ENCODE assay signal across 31 mouse cellular contexts in the genomic region with DNA sequence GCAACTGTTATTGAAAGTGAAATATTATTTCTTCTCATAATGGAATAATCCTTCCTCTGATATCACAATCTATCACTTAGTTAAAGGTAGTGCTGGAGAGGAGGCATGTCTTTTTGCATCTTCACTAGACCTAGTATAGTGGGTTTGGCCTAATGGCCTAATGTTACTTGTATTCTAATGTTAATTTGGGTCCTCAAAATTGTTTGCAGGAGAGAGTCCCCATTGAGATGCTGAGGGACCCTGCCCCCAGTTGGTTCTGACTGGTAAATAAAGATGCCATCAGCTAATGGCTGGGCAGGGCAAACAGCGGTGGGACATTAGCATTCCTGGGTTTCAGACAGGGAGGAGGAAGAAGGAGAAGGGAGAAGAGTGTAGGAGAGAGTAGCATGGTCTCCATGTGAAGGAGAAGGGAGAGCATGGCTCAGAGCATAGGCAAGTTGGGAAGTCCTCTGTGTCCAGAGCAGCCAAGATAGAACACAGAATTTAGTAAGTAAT.
"Had no signal": no experiment of that assay in that cellular context is flagged by ENCODE, and none has a peak within 500 bp of the region (broad histone marks: within the 10 kb centered on the region; RNA-seq: fewer than 3 reads in every experiment).

No protein-coding gene starts in this region.

- H3K27ac ChIP-seq: limb, embryonic 10.5 days; limb, embryonic 12.5 days; limb, embryonic 13.5 days; limb, embryonic 15.5 days; liver, embryonic 12.5 days; liver, embryonic 13.5 days; liver, embryonic 14.5 days; liver, embryonic 15.5 days; lung, embryonic 15.5 days; macrophage; midbrain, embryonic 10.5 days; midbrain, embryonic 12.5 days; midbrain, embryonic 13.5 days; midbrain, embryonic 15.5 days had no signal

- H3K27me3 ChIP-seq: limb, embryonic 12.5 days; limb, embryonic 13.5 days; limb, embryonic 15.5 days; liver, embryonic 12.5 days; liver, embryonic 13.5 days; liver, embryonic 15.5 days; lung, embryonic 15.5 days; megakaryocyte, embryonic 14.5 days; midbrain, embryonic 12.5 days; midbrain, embryonic 13.5 days; midbrain, embryonic 15.5 days had no signal

- H3K4me1 ChIP-seq: limb, embryonic 10.5 days; limb, embryonic 12.5 days; limb, embryonic 13.5 days; limb, embryonic 15.5 days; liver, embryonic 12.5 days; liver, embryonic 13.5 days; liver, embryonic 15.5 days; lung, embryonic 15.5 days; megakaryocyte, embryonic 14.5 days; midbrain, embryonic 10.5 days; midbrain, embryonic 12.5 days; midbrain, embryonic 13.5 days; midbrain, embryonic 15.5 days had no signal

- H3K9me3 ChIP-seq: limb, embryonic 10.5 days; limb, embryonic 12.5 days; limb, embryonic 13.5 days; limb, embryonic 15.5 days; liver, embryonic 12.5 days; liver, embryonic 13.5 days; liver, embryonic 15.5 days; lung, embryonic 15.5 days; megakaryocyte, embryonic 14.5 days; midbrain, embryonic 10.5 days; midbrain, embryonic 12.5 days; midbrain, embryonic 13.5 days; midbrain, embryonic 15.5 days had no signal

- H3K4me3 ChIP-seq: limb, embryonic 10.5 days; limb, embryonic 12.5 days; limb, embryonic 13.5 days; limb, embryonic 15.5 days; liver, embryonic 12.5 days; liver, embryonic 13.5 days; liver, embryonic 15.5 days; lung, embryonic 15.5 days; megakaryocyte, embryonic 14.5 days; midbrain, embryonic 10.5 days; midbrain, embryonic 12.5 days; midbrain, embryonic 13.5 days; midbrain, embryonic 15.5 days; myocyte had no signal

- ATAC-seq: liver, embryonic 12.5 days; liver, postnatal 0 days; lung, postnatal 0 days; midbrain, embryonic 13.5 days; midbrain, embryonic 15.5 days; midbrain, embryonic 16.5 days had no signal

- H3K9ac ChIP-seq: limb, embryonic 12.5 days; limb, embryonic 13.5 days; limb, embryonic 15.5 days; liver, embryonic 12.5 days; liver, embryonic 13.5 days; liver, embryonic 14.5 days; liver, embryonic 15.5 days; liver, postnatal 0 days; lung, embryonic 14.5 days; lung, embryonic 15.5 days; midbrain, embryonic 12.5 days; midbrain, embryonic 13.5 days; midbrain, embryonic 15.5 days had no signal

- H3K36me3 ChIP-seq: limb, embryonic 10.5 days; limb, embryonic 12.5 days; limb, embryonic 13.5 days; limb, embryonic 15.5 days; liver, embryonic 12.5 days; liver, embryonic 13.5 days; liver, embryonic 15.5 days; lung, embryonic 15.5 days; midbrain, embryonic 10.5 days; midbrain, embryonic 12.5 days; midbrain, embryonic 13.5 days; midbrain, embryonic 15.5 days had no signal

- H3K4me2 ChIP-seq: limb, embryonic 12.5 days; limb, embryonic 13.5 days; limb, embryonic 15.5 days; liver, embryonic 11.5 days; liver, embryonic 12.5 days; liver, embryonic 13.5 days; liver, embryonic 15.5 days; lung, embryonic 14.5 days; lung, embryonic 15.5 days; midbrain, embryonic 11.5 days; midbrain, embryonic 12.5 days; midbrain, embryonic 13.5 days; midbrain, embryonic 15.5 days had no signal

- DNase-seq: left cerebral cortex, postnatal 4 days; liver; liver, embryonic 13.5 days; liver, postnatal 0 days; lung, adult 18-20 months; lung, adult 2 months; lung, embryonic 14.5 days; lung, postnatal 10 days; lung, postnatal 14 days; lung, postnatal 36 days; lung, postnatal 4 days; midbrain, embryonic 14.5 days had no signal
